Mouse (Mus musculus) thymus, postnatal 0 days (tissue): ENCODE data around the gene Gm17542. TPM values are rescaled to one million over a fixed set of nuclear protein-coding genes. Genes with fewer than 3 reads are reported as not detected.
"Not testable (repeated sequence)": the region's sequence is repeated elsewhere in the genome, so short reads cannot be mapped to it uniquely, and the experiment has no call there.

Source experiments
- DNase-seq: peaks from one replicate; pipeline ENCODE4 v3.0.0-alpha.2; 2015; ENCODE audit warnings: low spot score
- polyA plus RNA-seq: library from polyadenylated mRNA; unstranded; fragments of >200 nt; fragmentation: Nextera tagmentation; extraction: Ambion mirVana; gene quantifications from 2 replicates; pipeline ENCODE4 v1.2.1, GENCODE M21; 2015

The Gm17542 gene
- polyA plus RNA-seq: not detected in 2 replicates

DNA sequence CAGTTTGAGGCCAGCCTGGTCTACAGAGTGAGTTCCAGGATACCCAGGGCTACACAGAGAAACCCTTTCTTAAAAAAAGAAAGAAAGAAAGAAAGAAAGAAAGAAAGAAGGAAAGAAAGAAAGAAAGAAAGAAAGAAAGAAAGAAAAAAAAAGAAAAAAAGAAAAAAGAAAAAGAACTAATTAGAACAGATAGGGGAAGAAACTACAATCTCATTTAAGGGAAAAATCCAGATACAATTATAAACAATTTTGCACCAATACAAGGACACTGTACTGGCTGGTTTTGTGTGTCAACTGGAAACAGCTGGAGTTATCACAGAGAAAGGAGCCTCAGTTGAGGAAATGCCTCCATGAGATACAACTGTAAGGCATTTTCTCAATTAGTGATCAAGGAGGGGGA is at the start of gene Gm17542:
Gene Gm17542 (minus strand): TSS at position 101 of the 400 bp plus-strand sequence.
- not testable (repeated sequence) for DNase-seq

DNA sequence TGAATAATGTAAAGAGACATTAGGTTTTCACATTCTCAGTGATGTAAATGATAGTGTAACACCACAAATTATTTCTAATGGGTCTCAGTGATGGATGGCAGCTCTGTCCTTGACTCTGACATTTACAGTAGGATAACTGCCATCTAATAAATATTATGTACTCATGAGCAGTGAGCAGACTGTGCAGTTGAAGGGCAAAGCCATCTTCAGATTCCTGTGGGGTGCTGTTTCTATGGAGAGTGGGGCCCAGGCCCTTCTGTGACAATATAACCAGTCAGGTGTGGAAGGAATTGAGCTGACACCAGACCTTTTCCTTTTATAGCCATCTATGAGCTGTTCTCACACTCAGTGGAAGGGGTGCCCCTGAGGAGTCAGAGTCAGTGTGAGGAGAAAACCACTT is 21.8 kb upstream of the Gm17542 start:
- DNase-seq: no peak

DNA sequence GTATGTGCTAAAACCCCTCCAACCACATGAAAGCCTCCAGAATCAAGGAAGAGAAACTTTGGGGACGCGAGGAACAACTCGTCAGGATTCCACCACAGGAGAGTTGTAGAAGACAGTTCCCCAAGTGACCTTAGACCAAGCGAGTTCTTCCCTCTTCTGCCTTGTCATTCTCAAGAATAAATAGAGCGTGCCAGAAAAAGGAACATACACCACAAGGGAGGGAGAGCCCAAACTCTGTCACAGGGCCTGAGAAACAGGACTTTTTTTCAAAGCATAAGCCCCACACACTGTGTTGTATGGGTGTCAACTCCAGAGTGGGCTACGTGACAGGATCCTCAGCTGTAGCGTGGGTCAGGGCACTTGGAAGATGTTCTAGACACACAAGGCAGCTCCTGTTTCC is 20.1 kb upstream of the Gm17542 start:
- no peak for DNase-seq

DNA sequence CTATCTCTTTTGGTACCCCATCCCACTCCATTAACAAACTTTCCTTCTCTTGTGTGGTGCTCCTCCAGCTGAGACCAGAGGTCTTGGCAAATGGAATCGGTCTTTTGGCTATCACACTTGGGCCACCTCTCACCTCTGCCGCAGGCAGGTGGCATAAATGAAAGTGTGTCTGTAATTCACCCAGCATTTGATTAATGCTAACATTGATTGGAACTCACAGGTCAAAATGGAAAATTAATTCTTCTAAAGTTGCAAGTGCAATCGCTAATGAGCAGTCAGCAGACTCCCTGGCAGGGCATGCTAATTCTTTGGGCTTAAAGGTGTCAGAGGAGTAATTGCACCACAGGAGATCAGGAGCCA is 3.2 kb downstream of the Gm17542 start:
- DNase-seq: no peak

DNA sequence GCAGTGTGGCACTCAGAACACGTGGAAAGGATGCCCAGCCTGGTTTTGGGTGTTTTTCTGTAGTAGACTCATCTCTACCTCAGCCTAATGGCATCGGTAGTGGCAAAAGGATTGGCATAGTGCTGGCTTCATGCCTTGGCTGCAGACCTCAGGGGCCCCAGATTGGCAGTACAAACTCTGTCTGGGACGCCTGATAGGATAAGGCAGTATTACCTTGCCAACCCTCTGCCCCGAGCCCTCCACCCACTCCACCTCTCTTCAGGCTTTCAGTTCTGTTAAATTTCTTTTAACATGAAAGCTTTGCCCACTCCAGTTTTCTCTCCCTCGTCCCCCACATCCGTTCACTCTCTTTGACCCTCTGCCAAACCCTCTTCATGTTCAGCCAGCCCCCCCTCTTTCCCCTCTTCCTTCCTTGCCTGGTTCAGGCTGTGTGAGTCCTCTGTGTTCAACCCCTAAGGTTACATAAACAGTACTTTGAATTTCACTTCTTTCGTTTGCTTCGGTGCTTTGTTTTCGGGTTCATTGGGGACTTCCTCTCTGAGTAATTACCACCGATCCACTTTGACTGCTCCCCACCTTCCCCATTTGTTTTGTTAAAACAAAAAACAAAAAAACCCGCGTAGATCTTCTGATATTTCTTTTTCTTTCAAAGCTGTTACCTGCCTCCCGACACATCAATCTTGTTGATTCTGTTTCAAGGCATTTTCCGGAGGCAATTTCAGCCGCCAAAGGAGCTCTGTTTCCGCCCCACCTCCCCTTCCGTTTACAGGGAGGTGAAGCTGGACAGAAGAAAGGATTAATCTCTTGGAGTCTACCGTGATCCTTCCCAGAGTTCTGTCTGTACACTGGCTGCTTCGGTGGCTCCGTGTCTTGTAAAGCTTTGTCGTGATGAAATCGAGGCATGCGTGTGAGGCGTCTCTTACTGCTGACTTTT is 3.9 kb downstream of the Gm17542 start:
- DNase-seq: no peak

DNA sequence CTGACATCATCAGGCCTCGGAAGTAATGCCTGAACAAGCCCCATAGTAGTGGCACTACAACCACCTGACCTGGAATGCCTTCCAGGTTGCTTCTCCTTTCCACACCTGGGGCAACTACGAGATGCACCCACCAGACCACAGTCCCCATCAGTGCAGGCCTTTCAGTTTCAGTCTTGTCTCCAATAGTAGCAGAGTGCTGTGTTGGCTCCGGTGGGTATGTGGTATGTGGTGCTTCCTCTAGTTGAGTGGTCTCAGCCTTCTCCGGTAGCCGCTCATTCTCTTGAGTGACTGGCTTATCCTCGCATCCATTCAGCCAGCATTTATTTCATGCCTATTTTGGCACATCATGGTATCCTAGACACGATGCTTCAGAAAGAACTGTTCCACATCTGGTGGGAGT is 4.8 kb downstream of the Gm17542 start:
- no peak for DNase-seq

DNA sequence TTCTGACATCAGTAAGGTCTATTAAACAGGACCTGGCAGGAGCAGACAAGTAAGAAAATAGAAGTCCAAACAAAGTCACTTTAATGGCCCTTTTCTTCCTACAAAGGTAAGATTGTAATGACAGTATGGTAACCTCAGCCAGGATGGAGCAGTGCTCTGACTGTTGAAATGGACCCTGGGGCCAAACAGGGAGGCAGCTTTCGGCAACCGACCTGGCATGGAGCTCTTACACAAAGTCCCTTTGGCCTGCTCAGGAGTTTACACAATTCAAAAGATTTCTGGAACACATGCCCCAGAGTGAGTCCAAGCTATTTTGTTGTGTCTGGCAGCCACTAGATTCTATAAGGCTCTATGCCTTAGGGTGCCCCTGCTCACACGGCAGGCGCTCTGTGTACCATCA is 9.0 kb downstream of the Gm17542 start:
- DNase-seq: no peak

DNA sequence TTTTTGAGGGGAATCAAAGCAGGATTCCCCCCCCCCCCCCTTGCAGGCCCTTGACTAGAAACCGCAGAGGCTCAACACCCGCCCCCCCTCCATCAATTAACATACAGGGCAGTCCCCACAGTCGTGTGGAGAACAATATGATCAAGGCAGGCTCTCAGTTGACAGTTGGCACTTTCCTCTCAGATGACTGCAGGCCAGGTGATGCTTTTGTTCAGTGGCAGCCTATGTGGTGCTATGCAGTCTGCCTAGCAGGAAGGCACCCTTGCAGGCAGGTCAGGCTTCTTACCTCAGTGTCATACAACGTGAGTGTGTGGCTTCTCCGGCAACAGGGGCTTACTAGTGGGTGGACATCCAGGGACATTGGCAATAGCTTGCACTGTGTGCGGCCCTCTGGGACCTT is 17.4 kb downstream of the Gm17542 start:
- no peak for DNase-seq

DNA sequence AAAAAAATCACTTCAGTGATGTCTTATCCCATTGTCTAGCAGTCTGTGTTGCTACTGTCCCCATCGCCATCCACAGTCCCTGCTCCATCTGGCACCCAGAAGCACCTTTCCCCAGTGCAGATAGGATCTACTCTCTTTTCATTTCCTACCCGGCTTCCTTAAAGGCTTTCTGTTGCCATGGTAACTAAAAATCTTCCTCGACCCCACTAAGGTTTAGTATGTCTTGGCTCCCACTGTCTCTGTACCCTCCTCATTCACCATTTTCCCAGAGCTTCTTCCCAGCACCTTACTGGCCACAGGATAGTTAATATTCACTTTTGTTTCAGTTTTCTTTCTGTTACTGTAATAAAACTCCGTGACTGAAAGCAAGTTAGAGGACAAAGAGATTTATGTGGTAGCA is 17.9 kb downstream of the Gm17542 start:
- DNase-seq: no peak

DNA sequence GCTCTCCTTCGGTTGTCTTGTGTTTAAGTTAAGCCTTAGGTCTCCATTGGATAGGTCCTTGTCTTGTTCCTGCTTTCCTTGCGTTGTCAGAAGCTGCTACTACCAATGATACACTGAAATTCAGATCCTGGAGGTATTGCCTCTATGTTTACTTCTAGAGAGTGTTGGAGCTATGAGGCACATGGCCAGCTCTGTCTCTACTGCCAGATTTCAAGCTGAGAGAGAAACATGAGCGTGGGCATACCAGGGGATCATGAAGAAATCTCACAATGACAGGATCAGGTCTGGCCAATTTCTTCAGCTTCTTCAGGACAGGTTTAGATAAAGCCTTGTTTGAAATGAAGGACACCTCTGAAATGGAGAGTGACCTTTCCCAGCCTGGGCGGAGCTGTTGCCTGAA is 19.1 kb downstream of the Gm17542 start:
- DNase-seq: no peak

DNA sequence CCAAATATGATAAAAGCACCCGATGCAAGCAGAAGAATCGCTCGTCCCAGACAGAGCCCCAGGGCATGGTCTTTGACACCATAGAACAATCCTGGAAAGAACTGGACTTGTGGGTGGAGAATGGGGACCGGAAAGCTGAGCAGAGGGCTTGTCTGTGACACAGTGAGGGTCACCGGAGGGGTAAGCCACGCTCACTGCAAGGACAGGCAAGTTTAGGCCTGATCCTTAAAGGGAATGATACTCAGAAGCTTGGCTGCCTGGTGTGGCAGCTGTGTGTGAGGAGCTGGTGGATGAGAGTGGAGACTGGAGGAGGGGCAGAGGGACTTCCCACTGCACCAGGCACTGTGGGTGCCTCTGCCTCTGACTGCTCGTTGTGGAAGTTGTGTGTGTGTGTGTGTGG is 27.0 kb downstream of the Gm17542 start:
- no peak for DNase-seq

DNA sequence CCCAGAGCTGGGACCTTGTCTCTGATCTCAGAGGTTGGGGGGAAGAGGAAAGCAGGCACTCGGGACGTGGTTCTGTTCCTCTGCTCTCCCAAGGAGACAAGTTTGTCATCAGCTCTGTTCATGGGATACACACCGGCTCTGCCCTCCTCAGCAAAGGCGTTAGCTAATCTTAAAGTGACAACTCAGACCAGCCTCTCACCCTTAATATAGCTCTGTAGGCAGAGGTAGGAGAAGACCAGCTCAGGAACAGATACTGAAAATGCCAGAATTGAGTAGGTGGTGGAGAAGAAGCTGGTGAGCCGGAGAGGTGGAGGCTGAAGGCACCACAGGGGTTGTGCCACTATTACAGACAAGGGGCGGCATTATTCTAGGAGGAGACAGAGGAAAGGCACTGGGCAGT is 38.7 kb downstream of the Gm17542 start:
- no peak for DNase-seq

DNA sequence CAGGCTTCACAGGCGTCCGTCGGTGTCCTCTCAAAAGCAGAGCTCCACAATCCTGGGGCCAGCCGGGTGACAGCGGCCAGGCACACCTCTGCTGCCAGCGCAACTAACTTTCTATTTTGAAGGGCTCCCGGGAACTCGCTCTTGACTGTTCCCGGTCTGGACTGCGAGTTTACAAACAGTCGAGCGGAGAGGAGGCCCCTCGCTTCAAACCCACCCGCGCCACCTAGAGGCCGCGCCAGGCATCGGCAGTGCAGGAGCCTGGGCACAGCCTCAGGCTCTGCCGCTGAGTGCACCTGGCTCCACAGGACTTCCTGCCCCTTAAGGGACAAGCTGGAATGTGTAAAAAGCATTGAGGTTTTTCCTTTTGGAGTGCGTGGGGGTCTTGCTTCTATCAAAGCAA is 42.5 kb downstream of the Gm17542 start, which contains the start of gene Edar:
Gene Edar (minus strand): TSS at position 122 of the 400 bp plus-strand sequence.
- DNase-seq: peak; percentile 68

DNA sequence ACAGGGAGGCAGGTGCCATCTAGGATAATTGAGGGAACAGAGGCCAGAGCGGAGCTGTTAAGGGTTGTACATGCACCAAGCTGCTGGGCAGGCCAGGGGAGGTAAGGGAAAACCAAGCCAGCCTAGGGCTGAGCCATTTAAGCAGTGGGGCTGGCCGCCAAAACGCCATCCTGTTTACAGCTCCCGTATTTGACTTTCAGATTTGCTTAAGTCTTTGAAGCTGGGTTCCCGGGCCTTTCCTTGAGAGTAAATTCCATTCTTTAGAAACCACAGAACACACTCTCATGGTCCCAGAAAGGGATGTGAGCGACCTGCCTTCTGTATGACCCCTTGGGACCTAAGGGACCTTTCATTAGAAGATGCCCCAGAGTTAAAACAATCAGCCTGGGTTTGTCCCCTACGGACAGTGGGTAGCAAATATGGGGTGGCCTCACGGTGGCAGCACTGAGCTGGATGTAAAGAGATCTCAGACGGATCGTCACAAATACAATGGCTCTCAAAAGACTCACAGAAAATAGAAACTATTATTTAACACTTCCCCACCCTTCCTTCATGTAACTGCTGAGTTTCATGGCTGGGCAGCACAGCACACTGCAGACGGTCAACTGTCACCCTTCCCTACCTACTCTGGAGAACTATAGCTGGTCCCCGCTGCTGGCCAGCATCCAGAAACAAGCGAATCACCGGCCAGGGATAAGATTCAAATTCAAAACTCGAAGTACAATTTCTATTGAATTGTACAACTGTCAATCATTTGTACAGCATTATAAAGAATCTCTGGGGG is 44.5 kb downstream of the Gm17542 start:
- peak; percentile 53 for DNase-seq

DNA sequence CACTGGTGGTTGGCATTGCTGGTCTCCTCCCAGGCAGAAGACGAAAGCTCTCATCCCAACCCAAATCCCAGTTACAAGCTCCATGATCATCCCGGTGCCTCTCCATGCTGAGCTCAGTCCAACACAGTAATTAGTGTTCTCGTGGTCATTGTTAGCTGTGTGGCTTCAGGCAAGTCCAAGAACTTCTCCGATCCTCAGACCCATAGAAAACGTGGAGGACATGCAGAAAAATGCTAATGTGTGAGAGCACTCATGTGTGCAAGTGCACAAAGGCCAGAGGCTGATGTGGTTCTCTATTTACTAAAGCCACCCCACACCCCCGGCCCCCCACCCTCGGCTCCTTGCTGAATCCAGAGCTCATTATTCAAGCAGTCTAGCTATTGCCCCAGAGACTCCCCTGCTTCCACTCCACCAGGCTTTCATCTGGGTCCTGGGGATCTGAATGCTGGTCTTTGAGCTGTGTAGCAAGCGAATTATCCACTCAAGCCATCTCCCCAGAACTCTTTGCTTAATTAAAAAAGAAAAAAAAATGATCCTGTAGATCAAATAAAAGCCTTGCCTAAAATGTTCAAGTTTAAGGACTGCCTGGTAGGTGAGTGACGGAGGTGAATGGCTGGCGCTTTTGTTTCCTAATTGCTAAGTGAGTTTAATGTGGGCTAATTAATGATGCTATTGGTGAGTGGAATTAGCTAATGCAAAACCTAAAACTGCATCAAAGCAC is 45.3 kb downstream of the Gm17542 start:
- no peak for DNase-seq

DNA sequence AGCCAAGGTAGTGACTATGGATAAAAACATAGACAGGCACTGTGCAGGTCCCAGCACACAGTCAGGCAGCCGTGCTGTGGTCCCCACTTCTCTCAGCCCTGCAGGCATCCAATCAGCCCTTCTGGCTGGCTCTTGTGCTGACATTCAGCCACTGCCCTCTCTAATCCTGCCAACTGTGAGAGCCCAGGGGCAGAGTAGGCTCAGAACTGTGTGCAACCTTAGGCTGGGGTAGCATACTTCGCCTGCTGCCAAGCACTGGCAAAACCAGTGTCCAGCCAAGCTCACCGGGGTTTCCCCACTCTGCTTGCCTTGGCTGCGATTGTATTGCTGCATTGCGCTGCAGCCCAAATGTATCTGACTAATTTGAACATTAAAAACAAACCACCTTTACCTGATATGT is 54.1 kb downstream of the Gm17542 start:
- no peak for DNase-seq

Other genes with a start within 250 kb of the Gm17542 start
- gene Ccdc138, start 220.3 kb downstream of the Gm17542 start, polyA plus RNA-seq: 6.2 and 9.3 TPM in 2 replicates
- 1.4 and 1.5 TPM in 2 replicates for gene Edar, start 42.6 kb downstream of the Gm17542 start, polyA plus RNA-seq
- 1.0 and 2.0 TPM in 2 replicates for gene Sh3rf3, start 95.1 kb upstream of the Gm17542 start, polyA plus RNA-seq